Mouse (Mus musculus): ENCODE measurements around the gene Tbc1d30.

The Tbc1d30 gene

DNA sequence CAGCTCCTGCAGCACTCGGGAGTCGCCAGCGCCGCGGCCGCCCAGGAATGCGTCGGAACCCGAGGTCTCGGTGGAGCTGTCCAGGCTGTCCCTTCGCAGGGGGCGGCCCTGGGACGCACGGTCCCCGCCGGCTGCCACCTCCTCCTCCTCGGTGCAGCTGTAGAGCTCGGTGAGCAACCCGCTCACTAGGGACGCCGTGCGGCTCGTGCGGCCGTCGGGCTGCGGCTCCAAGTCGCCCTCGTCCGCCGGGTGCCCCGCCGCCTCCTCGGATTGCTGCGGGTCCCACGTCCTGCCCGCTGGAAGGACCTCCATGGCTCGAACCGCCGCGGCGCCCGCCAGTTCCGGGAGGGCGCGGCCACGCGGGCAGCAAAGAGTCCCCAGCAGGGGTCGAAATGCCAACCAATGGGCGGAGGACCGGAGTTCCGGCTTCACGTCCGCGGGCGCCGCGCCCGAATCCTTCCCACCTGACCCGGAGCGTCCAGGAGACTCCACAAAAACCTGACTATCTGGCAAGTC lies at the start of gene Tbc1d30:
Gene Tbc1d30 (minus strand): TSS at position 213 of the 516 bp plus-strand sequence.
- no peaks in the 10 kb centered on the region for H3K36me3 ChIP-seq (ENCODE audit: control insufficient read depth, insufficient read depth, low read length, poor library complexity, severe bottlenecking)
- no peaks in the 10 kb centered on the region for H3K27me3 ChIP-seq (ENCODE audit: control insufficient read depth, insufficient read depth, low read length, poor library complexity, severe bottlenecking)
- DNase-seq (ENCODE audit: low read depth, low spot score) = peak; percentile 48

DNA sequence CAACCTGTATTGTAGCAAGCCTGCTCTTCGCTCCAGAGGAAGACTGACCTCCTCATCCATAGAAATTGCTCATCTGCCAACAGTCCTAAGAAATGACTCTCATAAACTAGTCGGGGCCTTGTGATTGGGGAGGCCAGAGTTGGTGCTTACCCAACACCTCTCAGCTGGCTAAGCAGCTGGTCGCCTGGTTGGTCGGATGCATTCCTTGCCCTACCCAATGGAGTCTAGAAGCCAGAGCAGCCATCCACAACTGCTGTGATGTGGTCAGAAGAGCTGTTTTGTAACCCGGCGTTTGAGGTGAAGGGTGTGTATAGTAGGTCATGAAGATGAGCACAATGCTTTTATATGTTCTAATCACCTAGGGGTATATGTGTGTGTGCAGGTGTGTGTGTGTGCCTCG lies 47.5 kb upstream of the Tbc1d30 start:
- peaks cover 7% of the 10 kb centered on the region for H3K36me3 ChIP-seq (ENCODE audit: control insufficient read depth, insufficient read depth, low read length, poor library complexity, severe bottlenecking)
- DNase-seq (ENCODE audit: low read depth, low spot score) = no peak
- H3K27me3 ChIP-seq (ENCODE audit: control insufficient read depth, insufficient read depth, low read length, poor library complexity, severe bottlenecking) = no peaks in the 10 kb centered on the region

DNA sequence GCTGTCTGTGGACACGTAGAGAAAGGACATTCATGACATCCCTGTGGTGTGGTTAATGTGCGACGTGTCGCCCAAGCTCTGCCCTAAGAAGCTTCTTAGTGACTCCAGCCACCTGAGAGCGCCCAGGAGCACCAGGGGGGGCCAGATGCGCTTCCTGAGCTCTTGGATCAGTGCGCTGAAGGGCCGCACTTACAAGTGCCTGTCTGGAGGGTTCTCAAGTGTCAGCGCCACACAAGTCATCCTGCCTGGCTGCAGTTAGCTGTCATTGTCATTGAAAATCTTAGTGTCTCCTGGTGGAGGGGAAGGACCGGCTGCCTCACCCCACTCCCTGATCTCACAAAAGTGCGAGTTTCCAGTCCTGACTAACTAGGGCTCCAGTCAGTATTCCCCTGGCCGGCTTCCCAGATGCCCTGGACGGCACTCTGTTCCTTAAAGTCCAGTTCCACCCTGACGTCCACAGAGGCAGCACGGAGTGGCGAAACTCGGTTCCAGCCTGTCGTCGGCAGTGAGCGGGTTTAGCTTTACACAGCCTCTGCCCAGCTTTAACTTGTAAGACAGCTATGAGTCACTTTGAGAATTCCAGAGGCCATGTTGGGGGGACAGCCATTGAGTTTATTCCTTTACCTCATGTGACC lies 44.6 kb upstream of the Tbc1d30 start:
- DNase-seq (ENCODE audit: low read depth, low spot score) = no peak
- Histone ChIP-seq H3K27me3 (ENCODE audit: control insufficient read depth, insufficient read depth, low read length, poor library complexity, severe bottlenecking) (no peaks in the 10 kb centered on the region), H3K36me3 (ENCODE audit: control insufficient read depth, insufficient read depth, low read length, poor library complexity, severe bottlenecking) (peaks cover 18% of the 10 kb centered on the region)

DNA sequence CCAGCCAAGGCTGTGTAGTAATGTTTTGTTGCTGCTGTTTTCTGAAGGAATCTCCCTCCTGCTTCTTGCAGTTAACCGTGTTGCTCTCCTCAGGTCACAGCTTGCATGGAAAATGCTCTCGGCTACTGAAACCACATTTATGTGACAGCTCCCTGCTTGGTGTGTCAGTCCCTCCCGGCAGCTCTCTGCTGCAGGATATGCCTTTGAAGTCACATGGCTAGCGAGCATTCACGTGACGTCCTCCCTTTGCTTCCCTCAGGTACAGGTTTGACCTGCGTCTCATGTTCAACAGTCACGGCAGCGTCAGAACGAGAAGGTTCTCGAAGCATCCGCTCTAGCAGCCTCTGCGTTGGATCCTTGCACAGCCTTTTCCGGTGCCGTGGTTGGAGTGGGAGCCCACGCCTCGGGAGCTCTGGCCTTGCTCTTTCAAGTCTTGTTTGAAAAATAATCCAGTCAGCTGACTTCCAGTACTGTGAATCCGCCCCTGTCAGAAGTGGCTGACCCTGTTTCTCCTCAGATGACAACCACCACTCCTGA lies 43.8 kb upstream of the Tbc1d30 start:
- DNase-seq (ENCODE audit: low read depth, low spot score) = no peak
- Histone ChIP-seq H3K27me3 (ENCODE audit: control insufficient read depth, insufficient read depth, low read length, poor library complexity, severe bottlenecking) (no peaks in the 10 kb centered on the region), H3K36me3 (ENCODE audit: control insufficient read depth, insufficient read depth, low read length, poor library complexity, severe bottlenecking) (peaks cover 20% of the 10 kb centered on the region)

DNA sequence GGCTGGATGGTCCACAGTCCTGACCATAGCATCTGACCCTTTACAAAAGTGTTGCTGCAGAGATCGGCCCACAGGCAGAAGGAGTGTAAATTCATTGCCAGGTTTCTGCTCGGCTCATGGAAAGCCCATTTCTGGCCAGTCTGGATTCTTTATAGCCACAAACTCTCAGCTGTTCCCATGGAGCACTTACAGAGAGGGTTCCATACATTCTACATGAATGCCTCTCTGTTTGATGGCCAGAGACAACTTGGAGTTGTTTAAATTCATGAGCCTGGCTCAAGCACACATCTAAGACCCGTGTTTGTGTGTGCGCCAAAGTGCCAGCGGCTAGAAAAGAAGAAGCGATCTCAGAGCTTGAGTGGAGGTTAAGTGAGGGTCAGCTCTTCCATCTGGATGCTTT lies 43.2 kb upstream of the Tbc1d30 start:
- Histone ChIP-seq H3K27me3 (ENCODE audit: control insufficient read depth, insufficient read depth, low read length, poor library complexity, severe bottlenecking) (no peaks in the 10 kb centered on the region), H3K36me3 (ENCODE audit: control insufficient read depth, insufficient read depth, low read length, poor library complexity, severe bottlenecking) (peaks cover 20% of the 10 kb centered on the region)
- DNase-seq (ENCODE audit: low read depth, low spot score) = no peak

DNA sequence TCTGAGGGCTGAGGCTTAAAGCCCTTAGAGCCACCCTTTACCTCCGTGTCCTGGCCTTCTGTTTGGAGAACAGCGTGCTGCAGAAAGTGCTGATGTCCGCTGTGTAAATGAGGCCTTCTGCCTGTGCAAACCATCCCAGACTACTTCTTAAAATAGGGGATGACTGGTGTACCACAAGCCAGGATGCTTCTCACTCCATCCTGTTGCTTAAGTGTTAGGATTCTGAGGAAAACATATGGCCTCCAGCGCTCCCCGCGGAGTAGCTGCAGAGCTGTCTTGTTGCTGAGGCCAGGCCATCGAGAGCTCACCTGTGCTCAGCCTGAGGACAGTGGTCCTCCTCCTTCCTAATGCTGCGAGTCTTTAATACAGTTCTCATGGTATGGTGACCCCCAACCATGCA lies 40.8 kb upstream of the Tbc1d30 start:
- Histone ChIP-seq H3K27me3 (ENCODE audit: control insufficient read depth, insufficient read depth, low read length, poor library complexity, severe bottlenecking) (no peaks in the 10 kb centered on the region), H3K36me3 (ENCODE audit: control insufficient read depth, insufficient read depth, low read length, poor library complexity, severe bottlenecking) (peaks cover 24% of the 10 kb centered on the region)
- DNase-seq (ENCODE audit: low read depth, low spot score) = no peak

DNA sequence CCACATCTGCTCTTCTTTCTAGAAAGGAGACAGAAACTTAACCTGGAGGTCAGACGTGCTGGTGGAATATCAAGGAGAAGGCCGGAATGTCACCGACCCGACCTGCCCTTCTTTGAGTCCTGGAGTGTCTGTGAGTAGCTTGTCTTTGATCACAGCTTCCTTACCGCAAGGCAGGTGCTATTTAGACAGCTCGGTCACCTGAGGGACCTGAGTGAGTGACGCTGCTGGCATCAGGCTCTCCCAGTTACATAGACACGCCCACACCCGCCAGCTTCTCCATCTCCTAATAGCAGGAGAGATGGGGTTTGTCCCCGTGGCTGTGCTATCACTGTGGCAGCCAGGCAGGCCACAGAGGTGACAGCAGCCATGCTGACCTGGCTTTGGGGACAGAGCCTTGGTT lies 39.5 kb upstream of the Tbc1d30 start:
- DNase-seq (ENCODE audit: low read depth, low spot score) = no peak
- Histone ChIP-seq H3K27me3 (ENCODE audit: control insufficient read depth, insufficient read depth, low read length, poor library complexity, severe bottlenecking) (no peaks in the 10 kb centered on the region), H3K36me3 (ENCODE audit: control insufficient read depth, insufficient read depth, low read length, poor library complexity, severe bottlenecking) (peaks cover 22% of the 10 kb centered on the region)

DNA sequence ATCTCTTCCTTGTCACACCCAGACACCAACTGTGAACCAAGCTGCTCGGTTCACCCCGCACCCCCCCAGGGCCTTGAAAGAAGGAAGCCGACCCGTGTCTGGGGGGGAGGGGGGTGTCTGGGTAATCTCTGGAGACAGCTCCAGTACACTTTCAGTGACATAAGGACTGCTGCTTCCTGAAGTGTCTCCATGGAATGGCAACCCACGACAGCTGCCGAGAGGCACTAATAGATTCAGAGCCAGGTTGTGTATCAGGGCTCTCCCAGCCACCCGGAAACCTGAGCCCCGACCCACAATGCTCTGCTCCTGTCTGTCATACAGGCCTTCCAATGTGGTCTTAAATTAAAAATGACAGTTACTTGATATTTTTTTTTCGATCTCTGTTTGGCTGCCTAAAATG lies 35.3 kb upstream of the Tbc1d30 start:
- Histone ChIP-seq H3K27me3 (ENCODE audit: control insufficient read depth, insufficient read depth, low read length, poor library complexity, severe bottlenecking) (no peaks in the 10 kb centered on the region), H3K36me3 (ENCODE audit: control insufficient read depth, insufficient read depth, low read length, poor library complexity, severe bottlenecking) (peaks cover 21% of the 10 kb centered on the region)
- DNase-seq (ENCODE audit: low read depth, low spot score) = no peak

DNA sequence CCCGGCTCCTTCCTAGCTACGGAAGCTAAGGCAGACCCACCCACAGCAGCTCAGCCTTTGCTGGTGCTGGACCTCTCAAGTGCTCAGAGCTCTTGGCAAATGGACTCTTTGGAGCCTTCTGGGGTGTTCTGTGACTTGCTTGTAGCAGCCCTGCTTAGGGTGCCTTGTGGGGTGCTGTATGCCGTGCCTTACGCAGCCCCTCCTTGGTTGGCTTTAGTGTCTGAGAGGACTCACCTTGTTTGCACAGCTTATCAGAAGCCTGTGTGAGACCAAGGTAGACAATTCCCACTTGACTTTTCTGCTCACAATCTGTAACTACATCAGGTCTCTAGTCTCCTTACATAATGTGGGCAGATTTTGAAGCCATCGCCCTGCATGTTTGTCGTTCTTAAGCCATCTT lies 34.6 kb upstream of the Tbc1d30 start:
- DNase-seq (ENCODE audit: low read depth, low spot score) = no peak
- no peaks in the 10 kb centered on the region for H3K27me3 ChIP-seq (ENCODE audit: control insufficient read depth, insufficient read depth, low read length, poor library complexity, severe bottlenecking)
- H3K36me3 ChIP-seq (ENCODE audit: control insufficient read depth, insufficient read depth, low read length, poor library complexity, severe bottlenecking) = peaks cover 23% of the 10 kb centered on the region

DNA sequence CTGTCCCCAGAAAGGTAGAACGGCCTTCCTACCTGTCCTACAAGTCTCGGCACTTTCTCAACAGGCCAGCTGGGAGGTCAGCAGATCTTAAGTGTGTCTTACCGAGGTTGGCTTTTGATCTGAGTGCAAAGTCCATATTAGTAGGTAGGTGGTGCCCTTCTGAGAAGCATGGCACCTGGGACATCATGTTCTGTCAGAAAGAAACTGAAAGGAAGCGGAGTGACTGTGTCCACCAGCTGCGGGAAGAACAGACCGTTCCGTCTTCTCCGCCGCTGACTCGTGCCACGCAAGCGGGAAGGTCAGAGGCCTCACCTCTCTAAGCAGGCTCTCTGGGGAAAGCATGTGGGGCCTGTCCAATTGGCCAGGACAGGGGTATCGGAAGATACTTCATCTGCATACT lies 33.6 kb upstream of the Tbc1d30 start:
- H3K27me3 ChIP-seq (ENCODE audit: control insufficient read depth, insufficient read depth, low read length, poor library complexity, severe bottlenecking) = no peaks in the 10 kb centered on the region
- H3K36me3 ChIP-seq (ENCODE audit: control insufficient read depth, insufficient read depth, low read length, poor library complexity, severe bottlenecking) = peaks cover 22% of the 10 kb centered on the region
- no peak for DNase-seq (ENCODE audit: low read depth, low spot score)

DNA sequence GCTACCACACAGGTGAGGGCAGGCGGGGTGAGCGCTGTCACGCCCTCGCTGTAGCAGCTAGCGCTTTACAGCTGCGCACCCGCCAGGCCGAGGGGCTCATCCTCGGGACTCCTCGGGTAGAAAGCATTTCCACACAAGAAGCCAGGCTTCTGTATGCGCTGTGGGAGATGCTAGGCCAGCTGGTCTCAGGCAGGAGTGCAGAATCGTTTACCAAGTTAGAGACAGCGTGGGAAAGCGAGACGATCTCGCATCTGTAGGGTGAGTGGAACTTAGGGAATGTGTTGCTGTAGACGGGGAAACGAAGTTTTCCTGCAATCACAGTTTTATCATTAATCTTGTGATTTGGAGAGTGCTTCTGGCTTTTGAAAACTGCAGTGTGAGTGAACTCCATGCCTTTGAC lies 30.2 kb upstream of the Tbc1d30 start:
- peaks cover 31% of the 10 kb centered on the region for H3K36me3 ChIP-seq (ENCODE audit: control insufficient read depth, insufficient read depth, low read length, poor library complexity, severe bottlenecking)
- no peak for DNase-seq (ENCODE audit: low read depth, low spot score)
- no peaks in the 10 kb centered on the region for H3K27me3 ChIP-seq (ENCODE audit: control insufficient read depth, insufficient read depth, low read length, poor library complexity, severe bottlenecking)

DNA sequence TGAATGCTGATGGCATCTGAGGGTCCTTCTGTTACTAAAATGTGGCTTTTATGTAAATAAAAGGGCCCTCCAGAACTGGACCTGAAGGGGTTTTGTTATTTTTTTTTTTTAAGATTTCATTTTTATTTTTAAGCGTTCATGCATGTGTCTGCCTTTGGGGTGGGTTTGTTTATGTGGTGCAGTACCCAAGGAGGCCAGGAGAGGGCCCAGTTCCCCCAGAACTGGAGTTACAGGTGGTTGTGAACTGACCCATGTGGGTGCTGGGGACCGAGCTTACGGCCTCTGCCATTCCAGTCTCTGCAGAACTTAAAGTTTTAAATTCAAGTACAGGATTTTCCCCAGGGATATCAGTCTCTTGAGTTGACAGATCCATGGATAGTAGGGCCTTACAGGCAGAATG lies 28.3 kb upstream of the Tbc1d30 start:
- peak; percentile 39 for DNase-seq (ENCODE audit: low read depth, low spot score)
- H3K36me3 ChIP-seq (ENCODE audit: control insufficient read depth, insufficient read depth, low read length, poor library complexity, severe bottlenecking) = peaks cover 31% of the 10 kb centered on the region
- no peaks in the 10 kb centered on the region for H3K27me3 ChIP-seq (ENCODE audit: control insufficient read depth, insufficient read depth, low read length, poor library complexity, severe bottlenecking)

DNA sequence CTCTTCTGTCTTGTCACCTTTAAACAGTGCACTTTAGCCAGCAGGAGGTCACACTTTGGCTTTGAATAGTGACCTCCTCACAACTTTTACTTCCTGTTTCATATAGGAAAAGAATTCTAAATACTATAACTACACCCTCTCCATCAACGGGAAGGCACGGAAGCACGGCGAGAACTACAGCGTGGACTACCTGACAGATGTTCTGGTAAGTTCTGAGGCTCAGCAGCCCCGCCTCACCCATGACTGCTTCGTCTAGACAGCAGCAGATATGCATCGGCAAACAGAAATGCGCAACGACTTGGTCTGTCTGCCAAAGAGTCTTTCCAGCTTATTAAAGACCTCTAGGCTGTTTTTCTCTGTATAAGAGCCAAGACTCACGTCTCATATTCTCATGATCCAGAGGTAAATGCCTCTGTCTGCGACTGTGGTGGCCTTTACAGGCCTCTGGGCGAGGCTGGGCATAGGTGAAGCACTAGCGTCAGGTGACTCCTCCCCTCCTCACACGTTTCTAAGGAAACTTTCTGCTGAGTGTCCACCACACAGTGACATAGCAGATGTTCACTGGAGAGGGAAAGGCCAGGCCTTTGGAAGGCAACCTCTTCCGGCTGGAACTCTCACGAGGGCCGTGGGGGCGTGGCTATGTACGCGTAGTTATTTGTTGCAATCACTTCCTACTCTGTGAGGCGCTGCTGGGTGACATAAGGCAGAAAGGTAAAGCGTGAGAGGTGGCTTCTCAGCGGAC lies 25.6 kb upstream of the Tbc1d30 start:
- peak; percentile 74 for DNase-seq (ENCODE audit: low read depth, low spot score)
- Histone ChIP-seq H3K36me3 (ENCODE audit: control insufficient read depth, insufficient read depth, low read length, poor library complexity, severe bottlenecking) (peaks cover 23% of the 10 kb centered on the region), H3K27me3 (ENCODE audit: control insufficient read depth, insufficient read depth, low read length, poor library complexity, severe bottlenecking) (no peaks in the 10 kb centered on the region)

DNA sequence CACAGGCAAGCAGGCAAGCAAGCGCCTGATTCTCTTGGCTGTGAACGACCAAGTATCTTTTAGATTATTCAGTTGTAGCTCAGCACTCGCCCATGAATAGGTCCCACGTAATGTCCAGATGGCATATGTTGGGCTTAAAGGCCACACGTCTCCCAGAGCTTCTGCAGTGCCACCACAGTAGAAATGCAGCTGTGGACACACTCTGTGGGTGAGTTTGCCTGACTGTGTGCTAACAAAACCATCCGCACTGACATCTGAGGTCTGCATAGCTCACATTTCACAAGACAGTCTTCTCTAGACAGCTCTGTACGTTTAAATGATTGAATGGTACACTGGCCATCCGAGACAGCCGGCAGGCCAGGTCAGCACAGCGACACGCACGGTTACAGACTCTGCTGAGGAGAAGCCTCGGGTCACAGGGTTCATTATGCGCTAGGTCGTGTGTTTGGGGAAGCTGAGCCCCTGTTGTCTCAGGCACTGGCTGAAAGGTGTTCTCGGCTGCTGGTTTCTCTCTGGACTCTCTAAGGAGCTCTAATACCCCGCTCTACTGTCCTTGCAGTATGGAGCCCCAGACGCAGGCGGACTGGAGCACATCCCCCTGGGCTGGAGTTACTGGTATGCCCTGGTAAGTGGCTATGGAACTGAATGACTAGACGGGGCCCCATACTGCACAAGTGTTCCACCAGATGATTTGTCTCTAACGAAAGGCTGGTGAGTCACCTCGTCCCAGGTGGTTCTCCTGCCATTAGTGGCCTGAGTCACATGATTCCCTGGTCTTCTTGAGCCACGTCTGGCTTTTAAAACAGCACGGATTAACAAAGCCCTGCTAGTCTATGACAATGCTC lies 24.8 kb upstream of the Tbc1d30 start:
- Histone ChIP-seq H3K27me3 (ENCODE audit: control insufficient read depth, insufficient read depth, low read length, poor library complexity, severe bottlenecking) (no peaks in the 10 kb centered on the region), H3K36me3 (ENCODE audit: control insufficient read depth, insufficient read depth, low read length, poor library complexity, severe bottlenecking) (peaks cover 19% of the 10 kb centered on the region)
- peak; percentile 69 for DNase-seq (ENCODE audit: low read depth, low spot score)
